Mouse (Mus musculus): ENCODE data around the gene Dach2. TPM values are rescaled to one million over a fixed set of nuclear protein-coding genes. Genes with fewer than 3 reads are reported as not detected.
"Not testable (repeated sequence)": the region's sequence is repeated elsewhere in the genome, so short reads cannot be mapped to it uniquely, and the experiment has no call there.

Gene Dach2
- 17.2 and 19.3 TPM in 2 replicates for polyA plus RNA-seq (2016; fragmentation: Nextera tagmentation; extraction: Ambion mirVana)

- peak within 1 kb of the TSS; percentile 71 for H3K27ac ChIP-seq
- DNase-seq (ENCODE audit: low spot score) = peak; percentile 42
- 23% methylated on average over 21 of the region's 21 CpGs for WGBS
These were observed at the start of gene Dach2 for GRCm38 (mm10) chrX:113297404-113297803. TSS of gene Dach2 (plus strand) at chrX:113297510.

DNA sequence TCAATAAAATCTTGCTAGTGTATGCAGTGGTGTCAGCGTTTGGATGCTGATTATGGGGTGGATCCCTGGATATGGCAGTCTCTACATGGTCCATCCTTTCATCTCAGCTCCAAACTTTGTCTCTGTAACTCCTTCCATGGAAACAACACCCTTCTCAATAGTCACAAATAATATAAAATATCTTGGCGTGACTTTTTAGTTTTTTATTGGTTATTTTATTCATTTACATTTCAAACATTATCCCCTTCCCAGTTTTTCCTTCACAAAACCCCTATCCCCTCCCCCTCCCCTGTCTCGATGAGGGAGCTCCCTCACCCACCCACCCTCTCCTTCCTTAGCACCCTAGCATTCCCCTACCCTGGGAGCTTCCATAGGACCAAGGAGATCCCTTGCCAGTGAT is 44.9 kb upstream of the Dach2 start:
- H3K27ac ChIP-seq; DNase-seq (ENCODE audit: low spot score); H3K4me3 ChIP-seq; H3K9me3 ChIP-seq; H3K4me1 ChIP-seq (replicated peaks); H3K27me3 ChIP-seq (ENCODE audit: insufficient read depth, poor library complexity, severe bottlenecking); H3K36me3 ChIP-seq: not testable (repeated sequence)
- WGBS = 89% methylated on average over 3 of the region's 3 CpGs

More at GRCm38 (mm10) chrX:113297404-113297803, at the start of gene Dach2:
- Histone ChIP-seq H3K4me3 (peak within 1 kb of the TSS; percentile 62), H3K4me1 (replicated peaks) (no peaks in the 10 kb centered on the region), H3K27me3 (ENCODE audit: insufficient read depth, poor library complexity, severe bottlenecking) (no peaks in the 10 kb centered on the region), H3K36me3 (no peaks in the 10 kb centered on the region), H3K9me3 (no peaks in the 10 kb centered on the region)

DNA sequence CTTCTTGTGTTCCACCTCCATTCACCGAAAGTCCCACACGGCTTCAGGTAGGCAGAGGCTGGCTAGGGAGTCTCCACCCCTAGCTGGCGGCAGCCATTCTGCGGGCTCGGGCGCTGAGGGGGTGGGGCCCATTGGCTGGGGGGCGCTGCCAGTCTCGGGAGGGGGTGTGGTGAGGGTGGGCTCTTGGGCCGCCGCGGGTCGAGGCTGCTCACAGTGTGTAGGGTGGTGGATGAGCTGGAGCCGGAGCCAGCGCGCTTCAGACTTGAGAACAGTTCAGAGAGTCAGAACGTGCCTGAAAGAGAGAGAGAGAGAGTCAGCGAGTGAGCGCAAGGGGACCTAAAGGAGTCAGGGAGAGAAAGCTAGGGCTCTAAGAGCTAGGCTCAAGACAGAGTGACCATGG is 721 bp downstream of the Dach2 start:
- no peaks in the 10 kb centered on the region for H3K36me3 ChIP-seq
- peak overlapping the region; percentile 71 for H3K27ac ChIP-seq
- no peaks in the 10 kb centered on the region for H3K27me3 ChIP-seq (ENCODE audit: insufficient read depth, poor library complexity, severe bottlenecking)
- H3K4me1 ChIP-seq (replicated peaks) = no peaks in the 10 kb centered on the region
- 13% methylated on average over 18 of the region's 18 CpGs for whole genome bisulfite sequencing
- H3K9me3 ChIP-seq = no peaks in the 10 kb centered on the region
- H3K4me3 ChIP-seq = peak overlapping the region; percentile 62
- peak; percentile 79 for DNase-seq (ENCODE audit: low spot score)

DNA sequence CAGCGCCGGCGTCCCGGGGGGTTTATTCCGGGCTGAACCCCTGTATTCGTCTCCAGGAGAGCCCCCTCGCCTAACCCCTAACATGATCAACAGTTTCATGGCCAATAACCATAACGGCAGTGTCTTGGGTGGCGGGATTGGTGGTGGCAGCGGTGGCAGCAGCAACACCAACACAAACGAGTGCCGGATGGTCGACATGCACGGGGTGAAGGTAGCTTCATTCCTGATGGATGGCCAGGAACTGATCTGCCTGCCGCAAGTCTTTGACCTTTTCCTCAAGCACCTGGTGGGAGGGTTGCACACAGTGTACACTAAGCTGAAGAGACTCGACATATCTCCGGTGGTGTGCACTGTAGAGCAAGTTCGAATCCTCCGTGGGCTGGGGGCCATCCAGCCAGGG is 1.2 kb downstream of the Dach2 start:
- DNase-seq (ENCODE audit: low spot score) = no peak
- Histone ChIP-seq H3K9me3 (no peaks in the 10 kb centered on the region), H3K27me3 (ENCODE audit: insufficient read depth, poor library complexity, severe bottlenecking) (no peaks in the 10 kb centered on the region), H3K4me3 (peak overlapping the region; percentile 62), H3K27ac (peak overlapping the region; percentile 71), H3K36me3 (no peaks in the 10 kb centered on the region), H3K4me1 (replicated peaks) (no peaks in the 10 kb centered on the region)
- 18% methylated on average over 19 of the region's 19 CpGs for WGBS

- H3K36me3 ChIP-seq = no peaks in the 10 kb centered on the region
- 52% methylated on average over 4 of the region's 4 CpGs for WGBS
- H3K9me3 ChIP-seq = no peaks in the 10 kb centered on the region
- H3K4me3 ChIP-seq = no peak overlapping the region
- no peaks in the 10 kb centered on the region for H3K27me3 ChIP-seq (ENCODE audit: insufficient read depth, poor library complexity, severe bottlenecking)
- no peak for DNase-seq (ENCODE audit: low spot score)
- no peak overlapping the region for H3K27ac ChIP-seq
- no peaks in the 10 kb centered on the region for H3K4me1 ChIP-seq (replicated peaks)
These were observed 7.0 kb downstream of the Dach2 start for GRCm38 (mm10) chrX:113304323-113304722.

- no peak for DNase-seq (ENCODE audit: low spot score)
- Histone ChIP-seq H3K36me3 (no peaks in the 10 kb centered on the region), H3K27me3 (ENCODE audit: insufficient read depth, poor library complexity, severe bottlenecking) (no peaks in the 10 kb centered on the region), H3K9me3 (no peaks in the 10 kb centered on the region), H3K27ac (no peak overlapping the region), H3K4me3 (no peak overlapping the region), H3K4me1 (replicated peaks) (no peaks in the 10 kb centered on the region)
- 78% methylated on average over 3 of the region's 3 CpGs for WGBS
These were observed 40.8 kb downstream of the Dach2 start for GRCm38 (mm10) chrX:113338143-113338542.

- Histone ChIP-seq H3K27me3 (ENCODE audit: insufficient read depth, poor library complexity, severe bottlenecking) (no peaks in the 10 kb centered on the region), H3K9me3 (no peaks in the 10 kb centered on the region), H3K36me3 (no peaks in the 10 kb centered on the region), H3K4me3 (no peak overlapping the region), H3K4me1 (replicated peaks) (no peaks in the 10 kb centered on the region), H3K27ac (no peak overlapping the region)
- 65% methylated on average over 3 of the region's 3 CpGs for WGBS
- no peak for DNase-seq (ENCODE audit: low spot score)
These were observed 97.1 kb downstream of the Dach2 start for GRCm38 (mm10) chrX:113394417-113394816.

GRCm38 (mm10) chrX:113408756-113409155 is 111.4 kb downstream of the Dach2 start:
- no peak overlapping the region for H3K4me3 ChIP-seq
- H3K36me3 ChIP-seq = no peaks in the 10 kb centered on the region
- no peaks in the 10 kb centered on the region for H3K4me1 ChIP-seq (replicated peaks)
- WGBS = 89% methylated on average over 1 of the region's 1 CpGs
- H3K9me3 ChIP-seq = no peaks in the 10 kb centered on the region
- DNase-seq (ENCODE audit: low spot score) = no peak
- no peaks in the 10 kb centered on the region for H3K27me3 ChIP-seq (ENCODE audit: insufficient read depth, poor library complexity, severe bottlenecking)
- no peak overlapping the region for H3K27ac ChIP-seq

- H3K27ac ChIP-seq = 0 out of 2 replicates have a peak overlapping the region, but pooled peaks have one; percentile 50
- H3K36me3 ChIP-seq = no peaks in the 10 kb centered on the region
- no peaks in the 10 kb centered on the region for H3K9me3 ChIP-seq
- H3K4me1 ChIP-seq (replicated peaks) = peaks cover 5% of the 10 kb centered on the region
- no peak overlapping the region for H3K4me3 ChIP-seq
- DNase-seq (ENCODE audit: low spot score) = peak; percentile 20
- 29% methylated on average over 3 of the region's 3 CpGs for WGBS
- no peaks in the 10 kb centered on the region for H3K27me3 ChIP-seq (ENCODE audit: insufficient read depth, poor library complexity, severe bottlenecking)
These were observed 124.3 kb downstream of the Dach2 start for GRCm38 (mm10) chrX:113421517-113422187.

- Histone ChIP-seq H3K27me3 (ENCODE audit: insufficient read depth, poor library complexity, severe bottlenecking) (no peaks in the 10 kb centered on the region), H3K4me1 (replicated peaks) (no peaks in the 10 kb centered on the region), H3K4me3 (no peak overlapping the region), H3K36me3 (no peaks in the 10 kb centered on the region), H3K9me3 (no peaks in the 10 kb centered on the region), H3K27ac (no peak overlapping the region)
- no peak for DNase-seq (ENCODE audit: low spot score)
- 89% methylated on average over 1 of the region's 1 CpGs for WGBS
These were observed 184.8 kb downstream of the Dach2 start for GRCm38 (mm10) chrX:113482131-113482530.

DNA sequence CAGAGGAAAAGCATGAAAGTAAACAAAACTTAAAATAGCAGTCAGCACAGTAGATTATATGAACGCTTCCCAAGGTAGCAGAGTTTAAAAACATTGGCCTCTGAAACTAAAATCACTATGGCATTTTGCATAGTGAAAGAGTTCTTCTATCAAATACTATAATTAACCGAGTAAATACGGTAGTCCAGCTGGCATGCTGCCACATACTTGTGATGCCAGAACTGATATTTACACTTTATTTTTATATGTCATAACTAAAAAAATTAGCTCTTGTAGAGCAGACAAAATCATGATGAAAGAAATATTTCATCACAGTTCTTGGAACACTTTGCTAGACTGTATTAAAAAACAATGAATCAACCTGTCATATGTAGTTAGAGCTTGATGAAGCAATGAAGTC is 247.8 kb downstream of the Dach2 start:
- Histone ChIP-seq H3K9me3 (no peaks in the 10 kb centered on the region), H3K4me3 (no peak overlapping the region), H3K4me1 (replicated peaks) (no peaks in the 10 kb centered on the region), H3K36me3 (no peaks in the 10 kb centered on the region), H3K27ac (no peak overlapping the region), H3K27me3 (ENCODE audit: insufficient read depth, poor library complexity, severe bottlenecking) (no peaks in the 10 kb centered on the region)
- WGBS = 91% methylated on average over 3 of the region's 3 CpGs
- no peak for DNase-seq (ENCODE audit: low spot score)

- no peaks in the 10 kb centered on the region for H3K4me1 ChIP-seq (replicated peaks)
- no peaks in the 10 kb centered on the region for H3K27me3 ChIP-seq (ENCODE audit: insufficient read depth, poor library complexity, severe bottlenecking)
- no peak for DNase-seq (ENCODE audit: low spot score)
- no peaks in the 10 kb centered on the region for H3K36me3 ChIP-seq
- no peaks in the 10 kb centered on the region for H3K9me3 ChIP-seq
- 85% methylated on average over 2 of the region's 2 CpGs for WGBS
- H3K27ac ChIP-seq = no peak overlapping the region
- H3K4me3 ChIP-seq = no peak overlapping the region
These were observed 266.6 kb downstream of the Dach2 start for GRCm38 (mm10) chrX:113563897-113564296.

- Histone ChIP-seq H3K4me3 (no peak overlapping the region), H3K9me3 (no peaks in the 10 kb centered on the region), H3K4me1 (replicated peaks) (no peaks in the 10 kb centered on the region), H3K27me3 (ENCODE audit: insufficient read depth, poor library complexity, severe bottlenecking) (no peaks in the 10 kb centered on the region), H3K27ac (no peak overlapping the region), H3K36me3 (no peaks in the 10 kb centered on the region)
- no peak for DNase-seq (ENCODE audit: low spot score)
These were observed 368.8 kb downstream of the Dach2 start for GRCm38 (mm10) chrX:113666069-113666468.

GRCm38 (mm10) chrX:113687163-113687562 is 389.9 kb downstream of the Dach2 start:
- Histone ChIP-seq H3K27ac (no peak overlapping the region), H3K27me3 (ENCODE audit: insufficient read depth, poor library complexity, severe bottlenecking) (no peaks in the 10 kb centered on the region), H3K9me3 (no peaks in the 10 kb centered on the region), H3K4me3 (no peak overlapping the region), H3K36me3 (no peaks in the 10 kb centered on the region), H3K4me1 (replicated peaks) (no peaks in the 10 kb centered on the region)
- WGBS = 69% methylated on average over 2 of the region's 2 CpGs
- no peak for DNase-seq (ENCODE audit: low spot score)
